Mouse (Mus musculus) forebrain, embryonic 14.5 days (tissue): ENCODE measurements around the gene Trove2. TPM values are rescaled to one million over a fixed set of nuclear protein-coding genes. Genes with fewer than 3 reads are reported as not detected.
A peak's percentile ranks its signal among the peaks of the same experiment; 100 is the strongest.

Source experiments
- ATAC-seq: fragments of 200-750 bp; cut with Nextera tagmentation; 2 replicates; pipeline ENCODE4 v1.8.0; 2017; ENCODE audit warnings: mild to moderate bottlenecking, moderate library complexity
- DNase-seq: peaks from one replicate; pipeline ENCODE4 v3.0.0-alpha.2; 2015; ENCODE audit warnings: low spot score
- H3K27ac ChIP-seq: fragments of 300-500 bp; sonication (generic); 2 replicates; pipeline ENCODE4 v1.5.1; 2014; ENCODE audit warnings: low read depth, mild to moderate bottlenecking, control low read depth, low read length, moderate library complexity
- H3K27me3 ChIP-seq: fragments of 300-500 bp; sonication (generic); replicated peaks from 2 replicates; pipeline ENCODE4 v1.6.1; 2014; ENCODE audit warnings: low read length, control low read depth, mixed read lengths; ENCODE audit not compliant: control insufficient read depth, insufficient read depth
- H3K36me3 ChIP-seq: fragments of 300-500 bp; sonication (generic); 2 replicates; pipeline ENCODE4 v1.6.1; 2014; ENCODE audit warnings: low read length, control low read depth; ENCODE audit not compliant: control insufficient read depth, insufficient read depth
- H3K4me1 ChIP-seq: fragments of 300-500 bp; sonication (generic); 2 replicates; pipeline ENCODE4 v1.6.1; 2014; ENCODE audit warnings: antibody characterized with exemption, low read length, control low read depth; ENCODE audit not compliant: control insufficient read depth, insufficient read depth
- H3K4me2 ChIP-seq: fragments of 300-500 bp; sonication (generic); 2 replicates; pipeline ENCODE4 v1.6.1; 2014; ENCODE audit warnings: mild to moderate bottlenecking, control low read depth, low read length
- H3K4me3 ChIP-seq: fragments of 300-500 bp; sonication (generic); 2 replicates; pipeline ENCODE4 v1.5.1; 2014; ENCODE audit warnings: low read depth, low read length, control low read depth
- H3K9ac ChIP-seq: fragments of 300-500 bp; sonication (generic); 2 replicates; pipeline ENCODE4 v1.6.1; 2014; ENCODE audit warnings: mild to moderate bottlenecking, low read length, control low read depth, moderate library complexity
- H3K9me3 ChIP-seq: fragments of 300-500 bp; sonication (generic); replicated peaks from 2 replicates; pipeline ENCODE4 v1.6.1; 2016; ENCODE audit warnings: low read length, control low read depth, mixed read lengths; ENCODE audit not compliant: control insufficient read depth
- WGBS: fragments of 180-500 bp; shearing (Covaris S2); extraction: QIAGEN DNeasy Blood & Tissue Kit; methylation state at CpG from one replicate; pipeline ENCODE4 v1.1.7; 2014; 5-methylcytosine and 5-hydroxymethylcytosine counted together
- polyA plus RNA-seq: library from polyadenylated mRNA; unstranded; fragments of >200 nt; fragmentation: Nextera tagmentation; extraction: Ambion mirVana; gene quantifications from 2 replicates; pipeline ENCODE4 v1.2.1, GENCODE M21; 2014

Gene Trove2
- polyA plus RNA-seq = 38.0 and 41.8 TPM in 2 replicates

DNA sequence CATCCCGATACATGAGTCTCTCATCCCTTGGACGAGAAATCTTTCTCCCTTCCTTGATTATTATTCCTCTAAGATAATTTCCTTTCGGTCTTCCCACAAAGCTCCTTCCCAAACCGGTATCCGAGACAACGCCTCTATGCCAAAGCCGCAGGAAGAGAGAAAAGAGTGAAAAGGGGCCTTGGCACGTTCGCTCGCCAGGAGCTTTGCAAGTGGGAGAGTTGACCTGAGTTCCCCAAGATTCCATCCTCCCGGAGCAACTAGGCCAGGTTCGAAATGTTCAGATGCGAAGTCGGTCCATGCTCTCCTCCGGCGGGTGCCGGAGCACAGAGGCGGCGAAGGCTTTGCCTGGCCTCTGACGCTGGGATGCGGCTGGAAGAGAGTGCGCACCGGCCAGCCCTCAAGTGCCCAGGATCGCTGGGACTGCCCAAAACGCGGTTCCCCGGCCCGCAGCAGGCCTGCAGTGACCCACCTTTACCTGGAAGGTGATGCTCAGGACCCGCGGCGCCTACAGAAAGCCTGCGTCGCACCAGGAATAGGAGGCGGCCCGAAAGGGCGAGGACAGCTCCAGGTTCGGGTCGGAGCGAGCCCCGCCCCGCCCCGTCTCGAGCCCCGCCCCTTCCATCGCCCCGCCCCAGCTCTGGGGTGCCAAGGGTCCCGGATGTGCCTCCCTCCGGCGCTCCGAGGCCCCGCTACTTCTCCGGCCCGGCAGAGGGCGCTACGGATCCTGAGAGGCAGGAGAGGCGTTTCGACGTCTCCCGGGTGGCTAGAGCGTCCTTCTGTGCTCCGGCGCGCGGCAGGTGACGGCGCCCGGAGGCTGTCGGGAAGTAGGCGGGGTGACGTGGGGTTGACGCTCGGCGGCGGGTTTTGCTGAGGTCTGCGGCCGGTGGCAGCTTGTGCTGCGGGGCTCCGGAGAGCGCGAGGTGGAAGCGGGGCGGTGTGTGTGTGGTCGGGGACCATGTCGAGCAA lies at the start of gene Trove2, which contains the start of gene Uchl5:
Gene Trove2 (minus strand): TSS at position 623 of the 966 bp plus-strand sequence.
Gene Uchl5 (plus strand): TSS at position 827 of the 966 bp plus-strand sequence.
- H3K27me3 ChIP-seq = no peaks in the 10 kb centered on the region
- H3K4me3 ChIP-seq = peak within 1 kb of the TSS; percentile 74
- peak within 1 kb of the TSS; percentile 88 for H3K9ac ChIP-seq
- H3K9me3 ChIP-seq = no peaks in the 10 kb centered on the region
- DNase-seq = peak; percentile 98
- under 1% methylated on average over 79 of the region's 84 CpGs for WGBS
- peak; percentile 96 for ATAC-seq
- 0 out of 2 replicates have a peak, but pooled peaks cover 3% of the 10 kb centered on the region for H3K36me3 ChIP-seq
- H3K4me2 ChIP-seq = peak within 1 kb of the TSS; percentile 89
- H3K4me1 ChIP-seq = peaks cover 21% of the 10 kb centered on the region
- peak within 1 kb of the TSS; percentile 63 for H3K27ac ChIP-seq

DNA sequence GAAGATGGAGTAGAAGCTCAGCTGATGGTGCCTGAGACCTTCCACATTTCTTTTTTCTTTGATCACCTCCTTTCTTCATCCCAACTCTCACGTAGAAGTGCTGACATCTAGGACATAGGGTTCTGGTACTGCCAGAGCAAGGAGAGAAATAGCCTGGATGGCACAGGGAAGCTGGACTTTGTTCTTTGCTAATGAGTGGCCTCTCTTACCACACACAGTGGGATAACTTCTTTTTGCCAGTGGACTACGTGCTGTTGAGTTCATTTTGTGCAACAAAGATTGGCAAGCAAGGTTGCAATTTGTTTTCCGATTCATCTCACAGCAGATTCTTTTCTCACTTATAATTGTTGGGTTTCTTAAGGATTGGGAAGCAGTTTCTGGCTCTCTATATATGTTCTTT lies 45.8 kb upstream of the Trove2 start:
- H3K4me3 ChIP-seq = no peak overlapping the region
- DNase-seq (no peak), ATAC-seq (no peak)
- H3K27me3 ChIP-seq = no peaks in the 10 kb centered on the region
- H3K9me3 ChIP-seq = no peaks in the 10 kb centered on the region
- no peak overlapping the region for H3K9ac ChIP-seq
- WGBS = 74% methylated on average over 3 of the region's 3 CpGs
- peaks cover 2% of the 10 kb centered on the region; the same call in 1 of the 2 replicates for H3K4me1 ChIP-seq
- no peak overlapping the region for H3K27ac ChIP-seq
- no peaks in the 10 kb centered on the region for H3K36me3 ChIP-seq
- no peak overlapping the region for H3K4me2 ChIP-seq

DNA sequence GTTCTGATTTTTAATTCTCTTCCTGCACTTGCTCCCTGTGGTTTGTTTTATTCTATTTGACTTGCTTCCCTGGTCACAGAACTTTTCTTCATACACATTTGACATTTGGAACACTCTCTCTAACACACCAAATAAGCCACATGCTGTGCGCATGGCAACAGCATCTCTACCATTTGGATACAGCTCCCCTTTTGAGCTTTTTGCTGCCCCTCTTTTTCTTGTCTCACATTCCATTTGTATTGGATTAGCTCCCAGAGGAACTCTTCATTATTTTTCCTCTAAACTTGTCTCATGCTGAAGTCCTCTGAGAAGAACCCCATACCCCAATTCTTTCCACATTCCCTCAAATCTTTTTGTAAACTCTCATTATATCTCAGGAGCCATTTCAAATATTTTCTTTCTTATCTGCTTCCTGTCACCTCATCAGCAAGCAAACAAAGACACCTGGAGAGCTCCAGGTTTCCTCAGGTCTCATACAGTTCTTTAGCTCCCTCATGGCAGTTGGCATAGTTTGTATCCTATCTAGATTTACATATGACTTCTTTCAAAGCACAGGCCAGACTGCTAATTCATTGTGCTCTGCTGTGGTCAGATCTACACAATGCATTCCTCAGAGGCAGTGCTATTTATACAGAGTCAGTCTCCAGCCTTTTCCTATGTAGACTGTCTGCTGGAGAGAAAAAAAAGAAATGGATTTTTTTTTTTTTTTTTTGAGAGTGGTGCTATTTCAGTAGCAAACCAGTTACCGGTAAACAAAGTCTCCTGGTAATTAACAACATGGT lies 43.4 kb upstream of the Trove2 start:
- DNase-seq (peak; percentile 35), ATAC-seq (peak; percentile 72; the same call in 1 of the 2 replicates)
- H3K4me2 ChIP-seq = no peak overlapping the region
- H3K4me1 ChIP-seq = peaks cover 2% of the 10 kb centered on the region; the same call in 1 of the 2 replicates
- no peaks in the 10 kb centered on the region for H3K9me3 ChIP-seq
- no peak overlapping the region for H3K4me3 ChIP-seq
- H3K27ac ChIP-seq = no peak overlapping the region
- no peaks in the 10 kb centered on the region for H3K27me3 ChIP-seq
- 39% methylated on average over 2 of the region's 2 CpGs for WGBS
- no peaks in the 10 kb centered on the region for H3K36me3 ChIP-seq
- no peak overlapping the region for H3K9ac ChIP-seq

DNA sequence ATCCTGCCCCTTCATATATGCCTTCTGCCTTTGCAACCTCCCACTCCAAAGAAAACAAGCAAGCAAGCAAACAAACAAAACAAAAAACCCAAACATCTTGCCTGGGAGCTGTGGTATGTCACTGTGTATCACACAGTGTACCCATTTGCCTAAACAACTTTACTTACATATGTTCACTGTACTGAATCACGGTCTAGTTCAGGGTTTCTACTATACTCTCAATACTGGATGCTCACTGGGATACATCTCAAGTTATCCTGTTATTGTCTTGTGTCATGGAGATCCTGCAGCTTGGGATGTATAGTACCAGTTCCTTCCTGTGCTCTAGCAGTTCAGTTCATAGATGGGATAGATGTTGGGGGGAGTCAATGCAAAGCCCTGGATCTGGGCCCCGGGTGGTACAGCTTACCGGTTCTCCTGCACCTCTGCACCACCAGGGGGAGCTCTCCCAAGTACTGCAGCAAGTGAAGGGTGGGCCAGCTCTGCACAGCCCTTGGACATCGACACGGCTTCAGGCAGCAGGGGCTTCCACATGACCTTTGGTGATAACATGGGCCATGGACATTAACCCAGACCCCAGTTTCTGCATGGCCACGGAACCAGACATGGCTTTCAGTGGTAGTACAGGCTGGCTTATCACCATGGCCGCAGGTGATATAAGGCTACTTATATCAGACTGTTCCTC lies 37.0 kb upstream of the Trove2 start:
- H3K27me3 ChIP-seq = no peaks in the 10 kb centered on the region
- peak; percentile 93 for ATAC-seq
- no peaks in the 10 kb centered on the region for H3K36me3 ChIP-seq
- H3K27ac ChIP-seq = no peak overlapping the region
- H3K4me3 ChIP-seq = no peak overlapping the region
- peak; percentile 75 for DNase-seq
- no peak overlapping the region for H3K4me2 ChIP-seq
- H3K4me1 ChIP-seq = no peaks in the 10 kb centered on the region
- no peaks in the 10 kb centered on the region for H3K9me3 ChIP-seq
- H3K9ac ChIP-seq = no peak overlapping the region
- WGBS = 48% methylated on average over 7 of the region's 7 CpGs

DNA sequence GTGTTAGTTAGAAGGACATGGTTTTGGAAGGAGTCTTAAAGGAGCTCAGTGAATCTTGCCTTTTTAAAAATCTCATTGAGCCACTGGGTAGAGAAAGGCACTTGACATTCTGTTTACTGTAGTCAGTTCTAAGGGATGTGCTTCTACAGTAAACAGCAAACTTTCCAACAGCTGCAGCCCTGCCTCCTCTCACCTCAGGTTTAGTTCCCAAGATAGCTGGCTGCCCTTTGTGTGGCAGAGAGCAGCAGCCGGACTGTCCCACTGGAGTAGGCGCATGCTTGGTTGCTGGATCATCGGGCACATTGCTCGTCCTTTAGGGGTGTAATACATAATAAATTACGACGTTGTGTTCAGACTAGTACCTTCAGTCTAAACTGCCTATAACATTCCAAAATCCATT lies 32.2 kb upstream of the Trove2 start:
- Histone ChIP-seq H3K36me3 (peaks cover 7% of the 10 kb centered on the region), H3K4me1 (no peaks in the 10 kb centered on the region), H3K27me3 (no peaks in the 10 kb centered on the region), H3K27ac (no peak overlapping the region), H3K9ac (no peak overlapping the region), H3K9me3 (no peaks in the 10 kb centered on the region), H3K4me2 (no peak overlapping the region), H3K4me3 (no peak overlapping the region)
- DNase-seq (no peak), ATAC-seq (no peak)
- WGBS = 95% methylated on average over 6 of the region's 6 CpGs

DNA sequence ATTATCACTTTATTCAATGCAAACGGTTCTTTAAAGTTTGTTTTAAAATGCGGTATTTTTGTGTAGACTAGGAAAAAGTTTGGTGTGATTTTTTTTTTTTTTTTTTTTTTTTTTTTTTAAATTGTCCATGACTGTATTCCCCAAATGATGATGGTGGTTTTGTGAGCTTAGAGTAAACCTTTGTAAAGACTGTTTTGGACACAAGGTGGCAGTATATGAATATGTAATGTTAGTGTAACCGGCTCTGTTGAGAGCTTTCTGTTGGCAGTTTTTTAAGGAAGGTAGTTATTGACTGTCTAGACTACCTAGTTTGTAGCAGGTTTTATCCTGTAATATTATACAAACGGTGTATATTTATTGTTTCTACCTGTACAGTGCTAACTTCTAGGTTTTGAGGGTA lies 26.7 kb upstream of the Trove2 start:
- H3K9ac ChIP-seq = no peak overlapping the region
- 43% methylated on average over 4 of the region's 4 CpGs for WGBS
- H3K9me3 ChIP-seq = no peaks in the 10 kb centered on the region
- DNase-seq (peak; percentile 95), ATAC-seq (peak; percentile 89)
- no peak overlapping the region for H3K4me2 ChIP-seq
- no peak overlapping the region for H3K4me3 ChIP-seq
- peaks cover 11% of the 10 kb centered on the region for H3K36me3 ChIP-seq
- H3K27ac ChIP-seq = no peak overlapping the region
- no peaks in the 10 kb centered on the region for H3K4me1 ChIP-seq
- H3K27me3 ChIP-seq = no peaks in the 10 kb centered on the region

DNA sequence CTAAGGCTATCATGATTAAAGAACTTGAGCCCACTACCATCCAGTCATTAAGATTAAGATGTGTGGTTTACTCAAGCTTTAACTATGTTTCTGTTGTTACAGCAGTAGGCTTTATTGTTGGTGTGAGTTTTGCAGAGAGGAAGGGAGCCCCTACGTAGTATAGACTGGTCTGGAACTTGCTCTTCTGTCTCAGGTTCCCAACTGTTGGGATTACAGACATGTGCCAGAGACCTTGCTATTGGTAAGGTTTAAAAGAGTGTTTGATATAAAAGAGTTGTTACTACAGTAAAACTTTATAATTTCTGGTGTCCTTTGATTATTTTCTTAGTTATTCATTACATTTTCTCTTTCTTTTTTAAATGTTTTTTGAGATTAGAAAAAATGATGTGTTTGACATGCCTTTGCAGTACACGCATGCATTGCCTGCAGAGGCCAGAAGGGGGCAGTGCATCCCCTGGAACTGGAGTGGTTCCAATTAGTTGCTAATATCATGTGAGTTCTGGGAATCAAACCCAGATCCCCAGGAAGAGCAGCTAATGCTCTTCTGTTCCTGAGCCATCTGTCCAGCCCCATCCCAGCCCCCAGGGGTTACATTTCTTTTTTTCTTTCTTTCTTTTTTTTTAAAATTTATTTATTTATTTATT lies 11.8 kb upstream of the Trove2 start:
- WGBS = 64% methylated on average over 2 of the region's 2 CpGs
- ATAC-seq = no peak
- H3K4me2 ChIP-seq = no peak overlapping the region
- no peak overlapping the region for H3K9ac ChIP-seq
- H3K27me3 ChIP-seq = no peaks in the 10 kb centered on the region
- DNase-seq = no peak
- 0 out of 2 replicates have a peak, but pooled peaks cover 2% of the 10 kb centered on the region for H3K36me3 ChIP-seq
- H3K27ac ChIP-seq = no peak overlapping the region
- H3K4me3 ChIP-seq = no peak overlapping the region
- no peaks in the 10 kb centered on the region for H3K9me3 ChIP-seq
- no peaks in the 10 kb centered on the region for H3K4me1 ChIP-seq
